Mouse (Mus musculus) bone marrow, adult 2 months (tissue): ENCODE measurements around the gene Ube2d3.
"Not testable (repeated sequence)": the region's sequence is repeated elsewhere in the genome, so short reads cannot be mapped to it uniquely, and the experiment has no call there.

ENCODE experiments used
- CTCF ChIP-seq: fragments of 200-500 bp; IDR thresholded peaks from 2 replicates; pipeline ENCODE4 v1.5.1; 2011; ENCODE audit warnings: low read length, control low read depth; ENCODE audit not compliant: control insufficient read depth, insufficient read depth
- POLR2A ChIP-seq: fragments of 200-500 bp; IDR thresholded peaks from 2 replicates; pipeline ENCODE4 v1.6.1; 2011; ENCODE audit warnings: low read depth, mild to moderate bottlenecking, control low read depth, low read length, borderline replicate concordance; ENCODE audit not compliant: control insufficient read depth

- not testable (repeated sequence) for TF ChIP-seq POLR2A, CTCF
These were observed 46.7 kb downstream of the Ube2d3 start for GRCm38 (mm10) chr3:135484650-135485049.
